Mouse (Mus musculus) hindbrain, embryonic 14.5 days (tissue): ENCODE measurements at regions not wholly inside any gene's neighbourhood (a gene's known extent, or its start where the extent isn't known, plus 50 kb on each side); places are given as distances from the start of the nearest gene placed in this dataset.

ENCODE experiments used
- ATAC-seq: fragments of 200-750 bp; cut with Nextera tagmentation; 2 replicates; pipeline ENCODE4 v1.8.0; 2017; ENCODE audit warnings: moderate number of reproducible peaks, mild to moderate bottlenecking, moderate TSS enrichment, moderate library complexity; ENCODE audit not compliant: low FRiP score
- DNase-seq: peaks from one replicate; pipeline ENCODE4 v3.0.0-alpha.2; 2015; ENCODE audit warnings: low spot score
- H3K27ac ChIP-seq: fragments of 300-500 bp; sonication (generic); 2 replicates; pipeline ENCODE4 v1.5.1; 2014; ENCODE audit warnings: mild to moderate bottlenecking, moderate library complexity
- H3K27me3 ChIP-seq: fragments of 300-500 bp; sonication (generic); 2 replicates; pipeline ENCODE4 v1.6.1; 2014; ENCODE audit warnings: mild to moderate bottlenecking, low read length, mixed read lengths; ENCODE audit not compliant: control insufficient read depth, insufficient read depth
- H3K36me3 ChIP-seq: fragments of 300-500 bp; sonication (generic); replicated peaks from 2 replicates; pipeline ENCODE4 v1.6.1; 2014; ENCODE audit not compliant: control insufficient read depth, insufficient read depth
- H3K4me1 ChIP-seq: fragments of 300-500 bp; sonication (generic); replicated peaks from 2 replicates; pipeline ENCODE4 v1.6.1; 2014; ENCODE audit warnings: antibody characterized with exemption, low read length, mixed read lengths; ENCODE audit not compliant: control insufficient read depth, insufficient read depth
- H3K4me2 ChIP-seq: fragments of 300-500 bp; sonication (generic); replicated peaks from 2 replicates; pipeline ENCODE4 v1.6.1; 2014; ENCODE audit warnings: mild to moderate bottlenecking, moderate library complexity
- H3K4me3 ChIP-seq: fragments of 300-500 bp; sonication (generic); replicated peaks from 2 replicates; pipeline ENCODE4 v1.5.1; 2014; ENCODE audit warnings: mild to moderate bottlenecking, low read length
- H3K9ac ChIP-seq: fragments of 300-500 bp; sonication (generic); 2 replicates; pipeline ENCODE4 v1.6.1; 2014
- H3K9me3 ChIP-seq: fragments of 300-500 bp; sonication (generic); 2 replicates; pipeline ENCODE4 v1.6.1; 2016; ENCODE audit warnings: low read length; ENCODE audit not compliant: control insufficient read depth
- WGBS: fragments of 180-500 bp; shearing (Covaris S2); extraction: QIAGEN DNeasy Blood & Tissue Kit; methylation state at CpG from one replicate; pipeline ENCODE4 v1.1.7; 2014; 5-methylcytosine and 5-hydroxymethylcytosine counted together

DNA sequence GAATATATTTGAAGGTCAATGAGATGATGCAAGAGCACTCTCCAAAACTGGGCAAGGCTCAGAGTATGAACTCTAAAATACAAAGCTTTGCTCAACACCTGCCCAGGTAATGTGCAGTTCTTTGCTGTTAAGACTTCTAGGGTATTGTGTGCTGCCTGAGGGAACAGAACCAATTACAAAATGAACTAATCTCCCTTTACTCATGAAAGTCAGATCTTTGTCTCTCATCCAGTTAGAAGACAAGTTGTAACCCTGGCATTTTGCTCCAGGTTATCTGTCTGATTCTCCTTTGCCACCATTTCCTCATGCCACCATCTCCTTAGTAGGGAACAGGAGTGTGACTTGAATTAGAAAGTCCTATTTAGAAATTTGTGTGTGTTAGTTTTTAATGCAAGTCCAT lies 243.5 kb upstream of the P2ry1 start:
- DNase-seq (no peak), ATAC-seq (no peak)
- no peaks in the 10 kb centered on the region for H3K9me3 ChIP-seq

DNA sequence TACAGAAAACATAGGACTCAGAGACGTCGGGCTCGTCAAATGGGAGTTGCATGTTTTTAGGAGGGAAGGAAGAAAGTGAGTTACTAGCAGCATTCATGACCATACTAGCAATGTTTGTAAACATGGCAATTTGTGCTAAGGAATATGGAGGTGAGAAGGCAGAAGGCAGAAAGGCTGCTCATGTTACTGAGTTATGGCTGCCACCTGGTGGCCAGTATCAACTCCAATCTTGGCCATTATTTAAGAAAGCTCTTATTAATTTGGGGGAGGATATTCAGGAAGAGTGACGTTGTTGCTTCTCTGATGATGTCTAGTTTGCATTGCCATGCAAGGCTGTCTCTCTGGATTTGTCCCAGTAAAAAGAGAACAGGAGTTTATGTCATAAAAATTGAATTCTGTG lies 239.7 kb upstream of the P2ry1 start:
- H3K27me3 ChIP-seq: no peaks in the 10 kb centered on the region
- no peaks in the 10 kb centered on the region for H3K4me1 ChIP-seq
- 72% methylated on average over 4 of the region's 4 CpGs for whole genome bisulfite sequencing
- peak; percentile 60; the same call in 1 of the 2 replicates for ATAC-seq
- H3K4me2 ChIP-seq: no peak overlapping the region
- DNase-seq: peak; percentile 73
- no peaks in the 10 kb centered on the region for H3K36me3 ChIP-seq
- H3K4me3 ChIP-seq: no peak overlapping the region
- H3K27ac ChIP-seq: no peak overlapping the region
- no peak overlapping the region for H3K9ac ChIP-seq
- H3K9me3 ChIP-seq: no peaks in the 10 kb centered on the region

More for the DNA sequence above, 243.5 kb upstream of the P2ry1 start:
- Histone ChIP-seq H3K4me2 (no peak overlapping the region), H3K9ac (no peak overlapping the region), H3K4me3 (no peak overlapping the region), H3K4me1 (no peaks in the 10 kb centered on the region), H3K27me3 (no peaks in the 10 kb centered on the region), H3K36me3 (no peaks in the 10 kb centered on the region), H3K27ac (no peak overlapping the region)

DNA sequence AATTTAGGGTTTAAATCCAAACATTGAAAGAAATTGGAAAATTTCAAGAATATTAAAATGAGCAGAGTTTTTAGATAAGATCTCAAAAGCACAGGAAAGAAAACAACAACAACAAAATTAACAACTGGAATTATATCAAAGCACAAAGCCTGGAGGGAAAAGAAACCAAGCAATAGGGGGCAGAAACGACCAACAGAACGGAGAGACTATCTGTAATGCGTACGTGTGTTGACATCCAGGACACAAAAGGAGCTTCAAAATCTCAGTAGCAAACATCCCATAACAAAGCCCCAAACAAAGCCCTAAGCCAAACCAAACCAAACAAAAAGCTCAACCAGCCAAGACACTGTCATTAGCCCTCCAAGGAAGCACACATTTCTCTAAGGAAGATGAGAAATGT lies 237.5 kb upstream of the P2ry1 start:
- 37% methylated on average over 4 of the region's 4 CpGs for WGBS

DNA sequence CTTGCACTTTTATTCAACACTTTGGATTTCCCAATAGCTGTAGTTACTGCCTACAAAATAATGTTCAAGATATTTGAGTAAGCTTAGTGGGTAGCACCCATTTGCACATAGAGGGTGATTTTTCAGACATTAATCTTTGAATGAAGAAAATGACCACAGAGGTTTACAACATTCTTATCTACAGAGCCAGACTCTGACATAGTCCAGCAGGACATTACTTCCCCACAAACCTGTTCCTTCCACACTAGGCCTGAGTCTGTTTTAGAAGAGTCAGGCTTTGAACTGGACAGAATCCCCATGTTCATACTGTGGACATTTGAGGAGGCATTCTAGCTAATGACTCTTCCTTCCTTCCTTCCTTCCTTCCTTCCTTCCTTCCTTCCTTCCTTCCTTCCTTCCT lies 233.6 kb upstream of the P2ry1 start:
- Histone ChIP-seq H3K4me2 (no peak overlapping the region), H3K27me3 (no peaks in the 10 kb centered on the region), H3K9ac (no peak overlapping the region), H3K9me3 (no peaks in the 10 kb centered on the region), H3K27ac (no peak overlapping the region), H3K4me3 (no peak overlapping the region), H3K4me1 (no peaks in the 10 kb centered on the region), H3K36me3 (no peaks in the 10 kb centered on the region)
- no peak for DNase-seq
- no peak for ATAC-seq

More for the DNA sequence above, 237.5 kb upstream of the P2ry1 start:
- Histone ChIP-seq H3K36me3 (no peaks in the 10 kb centered on the region), H3K9me3 (no peaks in the 10 kb centered on the region), H3K4me1 (no peaks in the 10 kb centered on the region), H3K4me2 (no peak overlapping the region), H3K27ac (no peak overlapping the region), H3K9ac (no peak overlapping the region), H3K27me3 (no peaks in the 10 kb centered on the region), H3K4me3 (no peak overlapping the region)
- ATAC-seq: no peak
- no peak for DNase-seq

DNA sequence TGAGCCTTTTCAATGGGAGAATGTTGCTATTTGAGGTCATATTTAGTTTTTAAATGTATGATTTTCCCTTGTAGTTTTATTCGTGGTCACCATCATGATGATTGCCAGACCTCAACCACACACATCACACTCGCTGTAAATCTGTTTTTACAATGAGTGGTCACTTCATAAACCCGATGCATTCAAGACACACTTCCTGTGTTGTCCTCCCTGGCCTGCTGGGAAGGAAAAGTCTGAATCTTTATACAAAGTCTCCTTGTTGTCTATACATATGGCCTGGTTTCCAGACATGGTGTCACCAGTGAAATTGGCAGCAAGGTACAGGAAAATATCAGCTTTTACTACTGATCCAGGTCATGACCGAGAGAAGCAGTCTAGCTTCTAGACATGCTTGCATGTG lies 230.7 kb upstream of the P2ry1 start:
- no peak overlapping the region for H3K4me2 ChIP-seq
- no peak overlapping the region for H3K27ac ChIP-seq
- no peak overlapping the region for H3K4me3 ChIP-seq
- ATAC-seq: no peak
- H3K4me1 ChIP-seq: no peaks in the 10 kb centered on the region
- H3K36me3 ChIP-seq: no peaks in the 10 kb centered on the region
- WGBS: 83% methylated on average over 4 of the region's 4 CpGs
- DNase-seq: no peak
- no peaks in the 10 kb centered on the region for H3K27me3 ChIP-seq
- no peak overlapping the region for H3K9ac ChIP-seq
- no peaks in the 10 kb centered on the region for H3K9me3 ChIP-seq

DNA sequence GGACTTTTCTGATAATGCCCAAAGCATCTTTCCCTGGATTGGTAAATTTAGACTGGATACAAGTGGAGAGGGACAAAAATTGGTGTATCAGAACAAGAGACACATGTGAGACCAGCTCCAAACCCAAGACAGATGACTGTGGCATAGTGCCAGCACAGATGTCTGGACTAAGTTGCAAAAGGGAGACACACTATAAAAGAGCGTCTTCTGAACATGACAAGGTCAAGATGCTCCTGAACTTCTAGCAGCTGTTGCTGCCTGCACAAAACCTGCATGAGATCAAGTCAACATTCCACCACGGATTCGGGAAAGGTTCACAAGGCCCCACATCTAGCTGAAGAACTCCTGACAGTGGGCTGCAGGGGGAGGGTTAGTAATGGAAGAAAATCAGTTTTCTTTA lies 229.2 kb upstream of the P2ry1 start:
- H3K4me3 ChIP-seq: no peak overlapping the region
- H3K4me2 ChIP-seq: no peak overlapping the region
- no peaks in the 10 kb centered on the region for H3K27me3 ChIP-seq
- H3K4me1 ChIP-seq: no peaks in the 10 kb centered on the region
- H3K9me3 ChIP-seq: no peaks in the 10 kb centered on the region
- H3K27ac ChIP-seq: no peak overlapping the region
- H3K36me3 ChIP-seq: no peaks in the 10 kb centered on the region
- 81% methylated on average over 3 of the region's 3 CpGs for WGBS
- ATAC-seq (no peak), DNase-seq (no peak)
- H3K9ac ChIP-seq: no peak overlapping the region

DNA sequence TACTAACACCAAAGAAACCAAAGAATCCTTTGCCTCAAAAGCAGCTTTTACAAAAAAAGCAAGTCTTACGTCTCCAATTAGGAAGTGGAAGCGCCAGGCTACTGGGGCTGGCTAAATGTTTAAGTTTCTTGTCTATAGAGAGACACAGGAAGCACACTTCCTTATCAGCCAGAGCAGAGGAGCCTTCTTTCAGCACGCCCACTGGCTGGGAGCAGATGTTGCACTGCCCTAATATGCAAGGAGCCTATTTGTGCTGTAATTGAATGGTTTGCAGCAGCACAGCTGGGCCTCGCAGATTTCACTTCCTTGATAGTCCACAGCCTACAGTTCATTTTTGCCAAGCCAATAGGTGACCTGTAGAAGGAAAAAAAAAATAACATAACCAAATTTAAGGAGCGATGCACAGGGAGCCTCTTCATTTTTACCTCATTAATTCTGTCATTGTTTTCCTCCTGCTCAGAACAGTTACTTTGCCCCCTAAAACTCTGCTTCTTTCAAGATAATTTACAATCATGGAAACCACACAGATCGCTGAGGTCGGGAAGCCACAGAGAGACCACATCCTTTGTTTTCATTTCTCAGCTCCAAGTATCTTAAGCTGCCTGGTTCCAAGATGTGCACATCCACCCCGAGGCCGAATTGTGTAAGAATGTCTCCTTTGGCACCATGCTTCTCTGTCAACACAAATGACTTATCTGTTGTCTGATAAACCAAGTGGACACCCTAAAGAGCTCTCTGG lies 217.3 kb upstream of the P2ry1 start:
- Histone ChIP-seq H3K27ac (no peak overlapping the region), H3K4me3 (no peak overlapping the region), H3K9me3 (no peaks in the 10 kb centered on the region), H3K4me1 (no peaks in the 10 kb centered on the region), H3K9ac (no peak overlapping the region), H3K36me3 (no peaks in the 10 kb centered on the region), H3K27me3 (no peaks in the 10 kb centered on the region), H3K4me2 (no peak overlapping the region)
- DNase-seq (peak; percentile 33), ATAC-seq (peak; percentile 75; the same call in 1 of the 2 replicates)
- 65% methylated on average over 9 of the region's 9 CpGs for whole genome bisulfite sequencing

DNA sequence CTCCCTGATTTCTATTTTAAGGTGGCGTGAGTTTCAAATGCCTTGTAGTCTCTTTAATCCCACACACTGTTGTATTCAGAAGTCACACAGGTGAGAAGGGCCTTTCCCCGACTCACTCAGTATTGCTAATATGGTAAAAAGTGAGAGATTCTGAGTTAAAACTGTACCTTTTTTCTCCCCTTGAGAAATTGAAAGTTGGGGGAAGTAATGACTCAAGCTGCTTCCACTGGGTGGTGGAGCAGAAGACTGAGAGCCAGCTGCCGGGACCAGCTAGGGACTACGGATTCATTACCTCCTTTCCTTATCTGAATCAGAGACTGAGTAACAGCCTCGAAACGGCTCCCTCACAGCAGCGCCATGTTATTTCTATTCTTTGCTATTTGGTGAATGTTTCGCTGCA lies 214.6 kb upstream of the P2ry1 start:
- Histone ChIP-seq H3K4me3 (no peak overlapping the region), H3K9me3 (no peaks in the 10 kb centered on the region), H3K27ac (no peak overlapping the region), H3K4me2 (no peak overlapping the region), H3K9ac (no peak overlapping the region), H3K27me3 (no peaks in the 10 kb centered on the region), H3K4me1 (no peaks in the 10 kb centered on the region), H3K36me3 (no peaks in the 10 kb centered on the region)
- WGBS: 81% methylated on average over 8 of the region's 8 CpGs
- ATAC-seq (no peak), DNase-seq (no peak)

DNA sequence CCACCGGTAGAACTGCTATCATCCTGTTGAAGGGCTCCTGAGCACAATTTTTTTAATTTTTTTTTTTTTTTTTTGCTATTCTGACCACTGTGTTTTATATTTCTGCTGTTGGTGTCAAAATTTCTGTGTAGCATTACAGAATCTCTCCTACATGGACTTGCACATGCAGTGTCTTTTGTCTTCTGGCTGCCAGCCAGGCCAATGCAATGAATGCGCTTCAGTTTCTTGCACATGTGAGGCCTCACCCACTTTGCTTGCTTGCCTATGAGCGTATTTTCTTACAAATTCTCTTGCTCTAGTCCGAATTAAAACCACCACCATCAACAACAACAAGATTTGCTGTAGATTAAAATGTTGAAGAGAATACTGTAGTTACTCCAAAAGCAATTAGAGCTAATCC lies 213.2 kb upstream of the P2ry1 start:
- Histone ChIP-seq H3K4me1 (no peaks in the 10 kb centered on the region), H3K9ac (no peak overlapping the region), H3K4me2 (no peak overlapping the region), H3K27me3 (no peaks in the 10 kb centered on the region), H3K9me3 (no peaks in the 10 kb centered on the region), H3K27ac (no peak overlapping the region), H3K36me3 (no peaks in the 10 kb centered on the region), H3K4me3 (no peak overlapping the region)
- no peak for ATAC-seq
- WGBS: 75% methylated on average over 4 of the region's 4 CpGs
- DNase-seq: no peak

DNA sequence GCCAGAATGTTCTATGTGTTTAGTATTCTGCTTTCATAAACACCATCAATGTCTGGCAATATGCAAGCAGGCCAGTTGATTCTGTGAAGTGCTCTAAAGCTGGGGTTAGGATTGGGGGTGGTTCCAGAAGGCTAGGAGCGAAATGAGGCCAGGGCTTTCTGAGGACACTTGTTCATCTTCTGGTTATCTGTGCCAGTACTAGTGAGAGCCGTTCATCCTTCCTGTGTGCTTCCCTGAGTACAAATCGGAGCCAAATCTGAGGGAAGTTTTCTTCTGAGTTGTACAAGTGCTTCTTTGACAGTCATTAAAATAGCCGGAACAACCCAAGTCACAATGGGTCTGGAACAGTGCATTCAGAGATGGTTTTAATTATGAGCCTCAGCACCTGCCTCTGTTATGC lies 210.4 kb upstream of the P2ry1 start:
- Histone ChIP-seq H3K27ac (no peak overlapping the region), H3K9ac (no peak overlapping the region), H3K4me3 (no peak overlapping the region), H3K9me3 (no peaks in the 10 kb centered on the region), H3K27me3 (no peaks in the 10 kb centered on the region), H3K36me3 (no peaks in the 10 kb centered on the region), H3K4me1 (no peaks in the 10 kb centered on the region), H3K4me2 (no peak overlapping the region)
- 0 out of 2 replicates have a peak, but pooled peaks have one; percentile 31 for ATAC-seq
- 65% methylated on average over 4 of the region's 4 CpGs for WGBS
- no peak for DNase-seq
